Mouse (Mus musculus): ENCODE results near the gene Prrt3.

DNA sequence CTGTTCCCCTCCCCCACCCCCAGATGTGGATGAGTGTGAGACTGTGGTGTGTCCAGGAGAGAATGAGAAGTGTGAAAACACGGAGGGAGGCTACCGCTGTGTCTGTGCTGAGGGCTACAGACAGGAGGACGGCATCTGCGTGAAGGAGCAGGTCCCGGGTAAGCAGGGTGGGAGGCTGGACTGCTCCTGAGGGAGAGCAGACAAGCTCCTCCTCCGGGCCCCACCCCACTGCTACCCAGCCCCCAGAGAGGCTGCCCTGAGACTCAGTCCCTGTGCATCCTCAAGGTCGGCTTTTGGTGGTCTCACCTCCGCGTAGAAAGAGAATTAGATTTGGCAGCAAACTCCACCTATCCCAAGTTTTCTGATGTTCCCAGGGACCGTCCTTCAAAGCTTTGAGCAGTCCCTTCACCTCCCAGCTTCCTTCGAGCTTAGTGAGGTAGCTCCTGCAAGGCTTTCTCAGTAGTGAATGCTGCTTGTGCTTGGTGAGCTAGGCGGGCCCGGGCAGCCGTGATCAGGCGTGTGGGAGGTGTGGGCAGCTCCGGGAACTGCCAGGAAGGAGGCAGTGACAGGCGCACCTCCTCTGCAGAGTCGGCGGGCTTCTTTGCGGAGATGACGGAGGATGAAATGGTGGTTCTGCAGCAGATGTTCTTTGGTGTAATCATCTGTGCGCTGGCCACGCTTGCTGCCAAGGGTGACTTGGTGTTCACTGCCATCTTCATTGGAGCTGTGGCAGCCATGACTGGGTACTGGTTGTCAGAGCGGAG lies 9.4 kb downstream of the Prrt3 start:
- TF ChIP-seq CTCF (IDR thresholded peaks at IDR 0.05; ENCODE audit: control insufficient read depth, insufficient read depth, insufficient replicate concordance, low read depth, low read length) (no peak), POLR2A (IDR thresholded peaks at IDR 0.05; ENCODE audit: control insufficient read depth, low read depth, low read length) (no peak)

All from testis, adult 2 months (tissue).